Comparison of ENCODE assay signal across 12 mouse cellular contexts in the genomic region with DNA sequence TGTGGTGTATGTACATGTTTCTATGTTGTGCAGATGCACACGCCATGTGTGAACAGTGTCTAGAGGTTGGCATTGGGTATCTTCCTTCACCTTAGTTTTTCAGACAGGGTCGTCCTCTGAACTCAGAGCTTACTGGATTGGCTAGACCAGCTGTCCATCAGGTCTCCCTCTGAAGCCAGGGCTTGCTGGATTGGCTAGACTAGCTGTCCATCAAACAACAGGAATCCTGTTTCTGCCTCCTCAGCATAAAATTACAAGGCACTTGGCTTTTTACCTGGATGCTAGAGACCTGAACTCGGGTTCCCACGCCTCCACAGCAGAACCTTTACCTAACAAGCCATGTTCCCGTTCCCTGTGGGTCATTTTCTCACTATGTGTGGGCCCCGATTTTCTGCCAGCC. TPM values are rescaled to one million over a fixed set of nuclear protein-coding genes. Genes with fewer than 3 reads are reported as not detected.
DNase-seq lines count a peak whose midpoint lies in the region; ATAC-seq and TF ChIP-seq lines count a peak whose summit lies in the region.
"Had no signal": no experiment of that assay in that cellular context is flagged by ENCODE, and none has a peak within 500 bp of the region (broad histone marks: within the 10 kb centered on the region; RNA-seq: fewer than 3 reads in every experiment).

No protein-coding gene starts in this region.

- H3K27ac ChIP-seq in forebrain, postnatal 0 days (ENCODE audit: low read depth, low read length), result no peak overlapping the region
- H3K27ac ChIP-seq in forebrain, embryonic 16.5 days (ENCODE audit: low read length), result no peak overlapping the region
- no peak overlapping the region for H3K27ac ChIP-seq in lung, embryonic 14.5 days (ENCODE audit: low read depth)
- H3K27ac ChIP-seq in lung, postnatal 0 days (ENCODE audit: low read length), result no peak overlapping the region
- no peak overlapping the region for H3K27ac ChIP-seq in hindbrain, embryonic 14.5 days
- H3K27ac ChIP-seq: heart, embryonic 15.5 days; liver, embryonic 13.5 days; macrophage had no signal

- peak; percentile 15 for DNase-seq in forebrain, postnatal 0 days
- DNase-seq in lung, embryonic 14.5 days, result peak; percentile 50
- DNase-seq in lung, postnatal 0 days (ENCODE audit: low spot score), result no peak
- DNase-seq in A20 (ENCODE audit: low read depth, low spot score) (peak; percentile 46), adipocyte (ENCODE audit: low spot score) (peak; percentile 65)
- no peak for DNase-seq in frontal cortex, postnatal 36 days (ENCODE audit: low spot score in 2 of 2)
- DNase-seq in hindbrain, embryonic 14.5 days (ENCODE audit: low spot score), result no peak
- DNase-seq: cerebellum, postnatal 25 days; liver, embryonic 13.5 days had no signal

- H3K4me3 ChIP-seq in forebrain, postnatal 0 days (ENCODE audit: low read depth, low read length), result no peak overlapping the region
- H3K4me3 ChIP-seq in forebrain, embryonic 16.5 days (replicated peaks; ENCODE audit: low read length), result no peak overlapping the region
- no peak overlapping the region for H3K4me3 ChIP-seq in lung, embryonic 14.5 days (ENCODE audit: low read depth, low read length)
- no peak overlapping the region for H3K4me3 ChIP-seq in lung, postnatal 0 days (ENCODE audit: low read depth, low read length)
- no peak overlapping the region for H3K4me3 ChIP-seq in hindbrain, embryonic 14.5 days (replicated peaks; ENCODE audit: low read length)
- H3K4me3 ChIP-seq: heart, embryonic 15.5 days; liver, embryonic 13.5 days had no signal

- H3K36me3 ChIP-seq in forebrain, postnatal 0 days (ENCODE audit: insufficient read depth), result no peaks in the 10 kb centered on the region
- no peaks in the 10 kb centered on the region for H3K36me3 ChIP-seq in forebrain, embryonic 16.5 days (ENCODE audit: control insufficient read depth, insufficient read depth)
- H3K36me3 ChIP-seq in lung, embryonic 14.5 days (ENCODE audit: insufficient read depth), result no peaks in the 10 kb centered on the region
- no peaks in the 10 kb centered on the region for H3K36me3 ChIP-seq in lung, postnatal 0 days (ENCODE audit: insufficient read depth, low read length)
- no peaks in the 10 kb centered on the region for H3K36me3 ChIP-seq in hindbrain, embryonic 14.5 days (replicated peaks; ENCODE audit: control insufficient read depth, insufficient read depth)
- H3K36me3 ChIP-seq: heart, embryonic 15.5 days; liver, embryonic 13.5 days had no signal

- no peaks in the 10 kb centered on the region for H3K4me1 ChIP-seq in forebrain, postnatal 0 days (ENCODE audit: insufficient read depth)
- H3K4me1 ChIP-seq in forebrain, embryonic 16.5 days (replicated peaks; ENCODE audit: control insufficient read depth, insufficient read depth, low read length), result 0 out of 2 replicates have a peak, but pooled peaks cover 2% of the 10 kb centered on the region
- no peaks in the 10 kb centered on the region for H3K4me1 ChIP-seq in lung, embryonic 14.5 days (ENCODE audit: insufficient read depth)
- no peaks in the 10 kb centered on the region for H3K4me1 ChIP-seq in lung, postnatal 0 days (ENCODE audit: insufficient read depth, low read depth, low read length)
- H3K4me1 ChIP-seq in hindbrain, embryonic 14.5 days (replicated peaks; ENCODE audit: control insufficient read depth, insufficient read depth, low read length), result no peaks in the 10 kb centered on the region
- H3K4me1 ChIP-seq: liver, embryonic 13.5 days had no signal

- no peak overlapping the region for H3K9ac ChIP-seq in forebrain, postnatal 0 days
- no peak overlapping the region for H3K9ac ChIP-seq in forebrain, embryonic 16.5 days (replicated peaks; ENCODE audit: low read depth, low read length)
- no peak overlapping the region for H3K9ac ChIP-seq in lung, embryonic 14.5 days
- H3K9ac ChIP-seq in lung, postnatal 0 days (replicated peaks; ENCODE audit: low read depth), result no peak overlapping the region
- H3K9ac ChIP-seq in hindbrain, embryonic 14.5 days, result no peak overlapping the region
- H3K9ac ChIP-seq: heart, embryonic 15.5 days; liver, embryonic 13.5 days had no signal

- 85% methylated on average over 6 of the region's 6 CpGs for WGBS in forebrain, postnatal 0 days
- WGBS in forebrain, embryonic 16.5 days, result 92% methylated on average over 6 of the region's 6 CpGs
- 78% methylated on average over 6 of the region's 6 CpGs for WGBS in lung, embryonic 14.5 days
- WGBS in lung, postnatal 0 days, result 74% methylated on average over 6 of the region's 6 CpGs
- WGBS in hindbrain, embryonic 14.5 days, result 92% methylated on average over 6 of the region's 6 CpGs

- no peak for ATAC-seq in forebrain, postnatal 0 days
- no peak for ATAC-seq in forebrain, embryonic 16.5 days
- ATAC-seq in lung, embryonic 14.5 days (ENCODE audit: insufficient read depth), result no peak
- ATAC-seq in lung, postnatal 0 days, result no peak
- no peak for ATAC-seq in hindbrain, embryonic 14.5 days (ENCODE audit: low FRiP score)

- TF ChIP-seq CTCF in forebrain, postnatal 0 days (IDR thresholded peaks at IDR 0.05; ENCODE audit: low read depth), result no peak
- TF ChIP-seq CTCF in lung, embryonic 14.5 days (IDR thresholded peaks at IDR 0.05; ENCODE audit: low read depth), result no peak
- no peak for TF ChIP-seq CTCF in lung, postnatal 0 days (IDR thresholded peaks at IDR 0.05)

- H3K9me3 ChIP-seq in forebrain, postnatal 0 days (ENCODE audit: low read length), result no peaks in the 10 kb centered on the region
- no peaks in the 10 kb centered on the region for H3K9me3 ChIP-seq in forebrain, embryonic 16.5 days (ENCODE audit: control insufficient read depth, low read length)
- H3K9me3 ChIP-seq in lung, embryonic 14.5 days (ENCODE audit: low read depth, low read length), result no peaks in the 10 kb centered on the region
- no peaks in the 10 kb centered on the region for H3K9me3 ChIP-seq in lung, postnatal 0 days (ENCODE audit: low read length)
- no peaks in the 10 kb centered on the region for H3K9me3 ChIP-seq in hindbrain, embryonic 14.5 days (ENCODE audit: control insufficient read depth, low read length)
- H3K9me3 ChIP-seq: heart, embryonic 15.5 days; liver, embryonic 13.5 days had no signal

- no peak for TF ChIP-seq EP300 in lung, postnatal 0 days (IDR thresholded peaks at IDR 0.05)

- H3K4me2 ChIP-seq in forebrain, postnatal 0 days (ENCODE audit: low read depth), result no peak overlapping the region
- H3K4me2 ChIP-seq in forebrain, embryonic 16.5 days (ENCODE audit: low read length), result no peak overlapping the region
- no peak overlapping the region for H3K4me2 ChIP-seq in lung, embryonic 14.5 days
- no peak overlapping the region for H3K4me2 ChIP-seq in lung, postnatal 0 days (replicated peaks; ENCODE audit: low read depth, low read length)
- H3K4me2 ChIP-seq in hindbrain, embryonic 14.5 days (replicated peaks), result no peak overlapping the region
- H3K4me2 ChIP-seq: heart, embryonic 15.5 days; liver, embryonic 13.5 days had no signal

- no peaks in the 10 kb centered on the region for H3K27me3 ChIP-seq in forebrain, postnatal 0 days (ENCODE audit: insufficient read depth, low read length)
- no peaks in the 10 kb centered on the region for H3K27me3 ChIP-seq in forebrain, embryonic 16.5 days (replicated peaks; ENCODE audit: control insufficient read depth, insufficient read depth, low read length)
- H3K27me3 ChIP-seq in lung, embryonic 14.5 days (ENCODE audit: insufficient read depth, low read length), result no peaks in the 10 kb centered on the region
- no peaks in the 10 kb centered on the region for H3K27me3 ChIP-seq in lung, postnatal 0 days (replicated peaks; ENCODE audit: insufficient read depth, low read length)
- no peaks in the 10 kb centered on the region for H3K27me3 ChIP-seq in hindbrain, embryonic 14.5 days (ENCODE audit: control insufficient read depth, insufficient read depth, low read length)

RNA-seq across cellular contexts. Expression of a gene that starts 8.6 kb away (rescaled TPM):
- 6.2 and 7.3 TPM in 2 replicates for total RNA-seq in forebrain, postnatal 0 days (2014; rRNA removed)
- 8.0 and 8.1 TPM in 2 replicates for polyA plus RNA-seq in forebrain, postnatal 0 days (2015; fragmentation: Nextera tagmentation; extraction: Ambion mirVana)
- polyA plus RNA-seq in forebrain, embryonic 16.5 days (2015; fragmentation: Nextera tagmentation; extraction: Ambion mirVana), result 4.0 and 5.3 TPM in 2 replicates
- 9.3 and 10.9 TPM in 2 replicates for polyA plus RNA-seq in lung, embryonic 14.5 days (2014; fragmentation: Nextera tagmentation; extraction: Ambion mirVana)
- polyA plus RNA-seq in lung, postnatal 0 days (2015; fragmentation: Nextera tagmentation; extraction: Ambion mirVana), result 19.6 and 23.8 TPM in 2 replicates
- polyA plus RNA-seq in hindbrain, embryonic 14.5 days (2014; fragmentation: Nextera tagmentation; extraction: Ambion mirVana), result 7.1 and 7.9 TPM in 2 replicates

RNA-seq across cellular contexts. Expression of a gene that starts 33.4 kb away (rescaled TPM):
- 2.5 and 3.0 TPM in 2 replicates for total RNA-seq in forebrain, postnatal 0 days (2014; rRNA removed)
- polyA plus RNA-seq in forebrain, postnatal 0 days (2015; fragmentation: Nextera tagmentation; extraction: Ambion mirVana), result 0.88 and 1.3 TPM in 2 replicates
- 1.2 TPM in 2 replicates for polyA plus RNA-seq in forebrain, embryonic 16.5 days (2015; fragmentation: Nextera tagmentation; extraction: Ambion mirVana)
- 0.61 and 0.64 TPM in 2 replicates for polyA plus RNA-seq in lung, embryonic 14.5 days (2014; fragmentation: Nextera tagmentation; extraction: Ambion mirVana)
- polyA plus RNA-seq in lung, postnatal 0 days (2015; fragmentation: Nextera tagmentation; extraction: Ambion mirVana), result 4.8 and 4.9 TPM in 2 replicates
- 1.9 and 2.5 TPM in 2 replicates for polyA plus RNA-seq in hindbrain, embryonic 14.5 days (2014; fragmentation: Nextera tagmentation; extraction: Ambion mirVana)

RNA-seq across cellular contexts. Expression of a gene that starts 39.7 kb away (rescaled TPM):
- 17.6 and 19.5 TPM in 2 replicates for total RNA-seq in forebrain, postnatal 0 days (2014; rRNA removed)
- 23.5 and 26.1 TPM in 2 replicates for polyA plus RNA-seq in forebrain, postnatal 0 days (2015; fragmentation: Nextera tagmentation; extraction: Ambion mirVana)
- polyA plus RNA-seq in forebrain, embryonic 16.5 days (2015; fragmentation: Nextera tagmentation; extraction: Ambion mirVana), result 14.3 and 17.3 TPM in 2 replicates
- polyA plus RNA-seq in lung, embryonic 14.5 days (2014; fragmentation: Nextera tagmentation; extraction: Ambion mirVana), result 4.3 and 5.1 TPM in 2 replicates
- polyA plus RNA-seq in lung, postnatal 0 days (2015; fragmentation: Nextera tagmentation; extraction: Ambion mirVana), result 17.8 and 19.0 TPM in 2 replicates
- polyA plus RNA-seq in hindbrain, embryonic 14.5 days (2014; fragmentation: Nextera tagmentation; extraction: Ambion mirVana), result 20.2 and 21.0 TPM in 2 replicates

RNA-seq across cellular contexts. Expression of a gene that starts 48.8 kb away (rescaled TPM):
- 67.0 and 86.7 TPM in 2 replicates for total RNA-seq in forebrain, postnatal 0 days (2014; rRNA removed)
- polyA plus RNA-seq in forebrain, postnatal 0 days (2015; fragmentation: Nextera tagmentation; extraction: Ambion mirVana), result 22.4 and 31.6 TPM in 2 replicates
- polyA plus RNA-seq in forebrain, embryonic 16.5 days (2015; fragmentation: Nextera tagmentation; extraction: Ambion mirVana), result 18.8 and 22.9 TPM in 2 replicates
- polyA plus RNA-seq in lung, embryonic 14.5 days (2014; fragmentation: Nextera tagmentation; extraction: Ambion mirVana), result 21.4 and 23.1 TPM in 2 replicates
- polyA plus RNA-seq in lung, postnatal 0 days (2015; fragmentation: Nextera tagmentation; extraction: Ambion mirVana), result 17.5 and 20.8 TPM in 2 replicates
- polyA plus RNA-seq in hindbrain, embryonic 14.5 days (2014; fragmentation: Nextera tagmentation; extraction: Ambion mirVana), result 39.5 and 41.9 TPM in 2 replicates

Comparison
In these comparisons a context has a peak if more than half of its experiments do, and no peak if none do; other contexts are left out.
1. DNase-seq: peak in forebrain, postnatal 0 days (single experiment), lung, embryonic 14.5 days (single experiment), A20 (single experiment) and adipocyte (single experiment); none in lung, postnatal 0 days (single experiment), frontal cortex, postnatal 36 days (0 of 2) and hindbrain, embryonic 14.5 days (single experiment).